Mouse (Mus musculus) NIH3T3 (cell line): ENCODE measurements around the gene Pik3c2b.
A peak's percentile ranks its signal among the peaks of the same experiment; 100 is the strongest.
"Not testable (repeated sequence)": the region's sequence is repeated elsewhere in the genome, so short reads cannot be mapped to it uniquely, and the experiment has no call there.

Experiments
- DNase-seq: peaks from one replicate; pipeline ENCODE4 v3.0.0-alpha.2; 2012; ENCODE audit warnings: low read depth

Gene Pik3c2b

GRCm38 (mm10) chr1:133033316-133034090 lies 12.0 kb upstream of the Pik3c2b start:
- peak; percentile 94 for DNase-seq

GRCm38 (mm10) chr1:133034091-133034460 lies 11.4 kb upstream of the Pik3c2b start:
- DNase-seq = peak; percentile 80

- not testable (repeated sequence) for DNase-seq
Measured at GRCm38 (mm10) chr1:133034682-133035081, 10.8 kb upstream of the Pik3c2b start.

- peak; percentile 89 for DNase-seq
Measured at GRCm38 (mm10) chr1:133039505-133039949, 5.9 kb upstream of the Pik3c2b start.

DNA sequence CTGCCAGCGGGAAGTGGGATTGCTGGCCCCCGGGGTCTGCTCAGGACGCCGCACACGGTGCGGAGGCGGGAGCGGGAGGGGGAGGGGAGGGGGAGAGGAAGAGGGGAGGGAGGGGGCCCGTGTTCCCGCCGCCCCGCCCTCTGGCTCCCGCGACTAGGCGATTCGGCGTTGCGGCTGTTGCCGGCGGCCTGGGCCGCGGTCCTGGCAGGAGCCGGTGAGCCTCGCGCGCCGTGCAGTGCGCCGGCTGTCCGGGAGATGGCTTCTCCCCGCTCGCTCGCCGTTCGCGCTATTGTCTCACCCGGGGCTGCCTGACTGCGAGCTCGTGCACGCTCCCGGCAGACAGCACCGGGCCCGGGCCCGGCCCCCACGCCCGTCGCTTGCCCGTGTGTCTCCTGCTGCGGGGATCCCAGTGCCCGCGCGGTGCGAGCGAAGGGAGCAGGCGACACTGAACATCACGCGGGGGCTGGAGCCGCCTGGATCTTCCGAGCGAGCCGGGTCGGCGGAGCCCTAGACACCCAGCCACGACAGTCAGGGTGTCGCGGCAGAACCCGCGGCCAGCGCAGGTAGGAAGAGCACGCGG lies 484 bp downstream of the Pik3c2b start:
- DNase-seq = peak; percentile 86

GRCm38 (mm10) chr1:133046441-133046931 lies 1.0 kb downstream of the Pik3c2b start:
- peak; percentile 41 for DNase-seq

DNA sequence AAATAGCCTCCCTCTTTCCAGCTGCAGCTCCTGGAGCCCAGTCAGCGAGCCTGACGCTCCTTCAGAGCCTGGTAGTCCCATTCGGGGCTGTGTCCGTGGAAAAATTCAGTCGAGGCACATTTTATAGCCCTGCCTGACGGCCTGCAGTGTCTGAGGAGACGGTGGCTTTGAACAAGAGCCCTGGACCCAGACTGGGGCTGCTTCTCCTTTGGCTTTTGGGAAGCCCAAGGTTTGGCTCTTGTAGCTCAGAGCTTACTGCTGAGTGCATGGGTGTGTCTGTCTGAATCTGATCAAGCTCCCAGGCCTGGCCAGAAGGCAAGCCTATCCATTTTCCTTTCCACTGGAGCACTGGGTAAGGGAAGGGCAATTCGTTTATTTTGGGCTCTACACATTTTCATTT lies 2.1 kb downstream of the Pik3c2b start:
- DNase-seq = no peak

- no peak for DNase-seq
Measured at GRCm38 (mm10) chr1:133048690-133049089, 3.2 kb downstream of the Pik3c2b start.

DNA sequence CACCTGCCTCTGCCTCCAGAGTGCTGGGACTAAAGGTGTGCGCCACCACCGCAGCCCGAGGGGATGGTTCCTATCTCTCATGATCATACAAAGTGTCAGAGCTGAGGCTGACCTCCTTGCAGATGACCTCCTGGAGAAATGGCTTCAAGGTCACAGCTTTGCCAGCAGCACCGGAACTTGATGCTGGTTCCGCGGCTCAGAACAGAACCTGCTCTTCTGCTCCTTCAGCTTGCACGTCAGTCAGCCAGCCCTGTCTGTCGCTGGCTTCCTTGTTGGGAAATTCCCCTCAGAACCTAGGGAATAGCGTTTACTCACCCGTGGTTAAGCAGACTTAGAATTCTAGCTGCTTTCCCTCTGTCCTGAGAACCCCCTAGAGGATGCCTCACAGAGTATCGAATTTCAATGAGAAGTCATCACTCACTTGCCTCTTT lies 4.5 kb downstream of the Pik3c2b start:
- DNase-seq = peak; percentile 58

- no peak for DNase-seq
Measured at GRCm38 (mm10) chr1:133051829-133052228, 6.4 kb downstream of the Pik3c2b start.

DNA sequence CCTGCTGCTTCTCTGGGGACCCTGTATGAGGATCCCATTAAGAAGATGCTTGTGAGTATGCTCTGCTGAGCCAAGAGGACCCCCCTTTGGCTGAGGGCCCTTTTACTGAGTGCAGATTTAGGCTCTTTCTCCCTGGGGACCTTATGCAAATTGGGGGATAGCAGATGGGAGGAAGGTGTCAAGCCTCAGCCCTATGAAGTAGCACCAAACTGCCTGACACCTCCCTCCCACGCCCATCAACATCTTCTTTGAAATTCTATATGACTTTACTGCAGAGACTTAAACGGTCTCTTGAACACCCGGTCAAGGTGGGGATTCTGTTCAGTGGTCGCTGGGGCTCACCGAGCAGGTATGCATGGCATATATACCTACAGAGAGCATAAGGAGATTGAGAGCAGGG lies 7.6 kb downstream of the Pik3c2b start:
- no peak for DNase-seq

GRCm38 (mm10) chr1:133054326-133054725 lies 8.9 kb downstream of the Pik3c2b start:
- no peak for DNase-seq

- DNase-seq = peak; percentile 89
Measured at GRCm38 (mm10) chr1:133057345-133058034, 12.0 kb downstream of the Pik3c2b start.

DNA sequence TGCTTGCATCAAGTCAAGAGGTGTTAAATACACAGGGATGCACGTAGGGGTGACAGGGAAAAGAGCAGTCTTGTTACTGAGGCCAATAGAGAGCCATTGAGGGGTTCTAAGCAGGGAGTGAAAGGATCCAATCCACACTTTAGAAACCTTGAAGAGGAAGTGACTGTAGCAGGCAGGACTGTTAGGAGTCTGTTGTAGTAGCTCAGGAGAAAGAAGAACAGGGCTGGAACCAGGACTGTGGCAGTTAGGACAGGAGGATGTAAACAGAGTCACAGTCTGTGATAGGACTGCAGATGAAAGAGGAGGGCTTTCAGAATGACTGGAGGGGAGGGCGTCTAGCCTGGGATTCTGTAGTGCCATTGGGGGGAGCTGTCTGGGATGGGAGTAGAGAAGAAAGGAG lies 14.1 kb downstream of the Pik3c2b start:
- no peak for DNase-seq

DNA sequence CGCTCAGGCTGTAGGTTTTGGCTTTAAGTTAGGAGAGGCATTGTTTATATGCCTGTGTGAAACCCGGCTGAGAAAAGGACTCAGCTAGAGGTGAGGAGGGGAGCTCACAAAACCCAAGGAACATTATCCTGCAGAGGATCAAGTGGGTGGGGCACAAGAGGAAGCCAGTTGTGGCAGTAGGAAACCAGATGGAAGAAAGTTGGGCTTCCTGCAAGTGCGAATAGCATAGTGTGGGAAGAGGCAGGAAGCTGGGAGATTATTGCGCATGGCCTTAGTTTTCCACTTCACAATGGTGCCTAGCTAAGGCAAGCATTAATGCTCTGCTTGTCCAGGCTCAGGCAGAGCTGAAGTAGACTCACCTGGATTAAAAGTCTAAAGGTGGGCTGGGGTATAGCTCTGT lies 15.2 kb downstream of the Pik3c2b start:
- DNase-seq = no peak

GRCm38 (mm10) chr1:133063164-133063563 lies 17.7 kb downstream of the Pik3c2b start:
- DNase-seq = no peak

DNA sequence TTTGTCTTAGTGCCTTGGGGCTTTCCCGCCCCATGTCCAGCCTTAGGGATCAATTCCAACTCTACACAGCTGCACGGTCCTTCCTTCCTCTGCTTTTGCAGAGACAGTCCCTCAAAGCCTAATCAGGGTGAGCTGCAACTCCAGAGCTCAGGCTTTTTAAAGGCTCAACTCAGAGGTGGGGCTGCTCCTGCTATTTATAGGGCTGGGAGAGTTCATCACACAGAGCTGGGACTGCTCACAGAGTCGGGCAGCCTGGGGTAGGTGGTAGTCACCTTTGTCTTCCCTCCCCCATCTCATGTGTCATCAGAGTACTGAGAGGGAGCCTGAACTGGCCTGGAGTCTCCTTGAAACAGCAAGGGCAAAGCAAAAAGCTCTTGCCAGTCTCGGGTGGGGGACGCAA lies 22.8 kb downstream of the Pik3c2b start:
- DNase-seq = no peak

DNA sequence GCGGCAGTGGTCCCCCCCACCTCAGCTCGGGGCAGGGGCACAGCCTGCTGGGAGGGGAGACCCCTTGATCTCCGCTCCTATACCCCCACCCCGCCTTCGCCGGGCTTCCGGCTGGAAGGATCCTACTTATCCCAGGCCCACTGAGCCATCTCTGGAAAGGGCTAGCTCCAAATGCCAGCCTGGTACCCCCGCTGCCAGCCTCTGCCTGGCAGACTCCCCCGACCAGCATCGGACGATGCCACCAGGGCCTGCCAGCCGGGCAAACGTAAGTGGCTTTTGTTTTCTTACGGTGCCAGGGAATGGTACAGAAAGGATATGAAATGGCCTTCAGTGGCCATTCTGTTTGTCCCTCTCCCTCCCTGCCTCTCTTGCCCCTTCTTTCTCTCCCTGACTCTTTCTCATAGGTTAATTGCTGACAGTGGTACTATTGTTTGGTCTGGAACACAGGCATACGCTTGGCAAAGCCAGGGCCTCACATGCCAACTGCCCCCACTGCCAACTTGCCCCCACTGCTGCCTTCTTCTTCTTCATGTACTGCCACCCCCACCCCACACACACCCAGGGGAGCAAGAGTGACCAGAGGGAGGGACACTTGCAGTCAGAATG lies 23.3 kb downstream of the Pik3c2b start:
- DNase-seq = no peak

- DNase-seq = no peak
Measured at GRCm38 (mm10) chr1:133069275-133070120, 24.0 kb downstream of the Pik3c2b start.

DNA sequence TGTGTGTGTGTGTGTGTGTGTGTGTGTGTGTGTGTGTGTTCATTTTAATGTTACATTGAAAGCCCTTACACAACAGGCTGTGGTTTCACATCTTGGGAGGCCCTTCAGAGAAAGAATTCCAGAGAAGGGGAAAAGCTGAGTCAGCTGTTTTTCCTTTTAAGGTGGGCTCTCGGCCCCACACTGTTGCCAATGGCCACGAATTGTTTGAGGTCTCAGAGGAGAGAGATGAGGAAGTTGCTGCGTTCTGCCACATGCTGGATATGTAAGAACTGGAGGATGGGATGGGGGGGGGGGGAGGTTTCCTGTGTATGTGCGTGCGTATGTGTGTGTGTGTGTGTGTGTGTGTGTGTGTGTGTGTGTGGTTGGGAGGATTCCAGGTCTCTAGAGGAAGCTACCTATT lies 24.7 kb downstream of the Pik3c2b start:
- DNase-seq = peak; percentile 55

DNA sequence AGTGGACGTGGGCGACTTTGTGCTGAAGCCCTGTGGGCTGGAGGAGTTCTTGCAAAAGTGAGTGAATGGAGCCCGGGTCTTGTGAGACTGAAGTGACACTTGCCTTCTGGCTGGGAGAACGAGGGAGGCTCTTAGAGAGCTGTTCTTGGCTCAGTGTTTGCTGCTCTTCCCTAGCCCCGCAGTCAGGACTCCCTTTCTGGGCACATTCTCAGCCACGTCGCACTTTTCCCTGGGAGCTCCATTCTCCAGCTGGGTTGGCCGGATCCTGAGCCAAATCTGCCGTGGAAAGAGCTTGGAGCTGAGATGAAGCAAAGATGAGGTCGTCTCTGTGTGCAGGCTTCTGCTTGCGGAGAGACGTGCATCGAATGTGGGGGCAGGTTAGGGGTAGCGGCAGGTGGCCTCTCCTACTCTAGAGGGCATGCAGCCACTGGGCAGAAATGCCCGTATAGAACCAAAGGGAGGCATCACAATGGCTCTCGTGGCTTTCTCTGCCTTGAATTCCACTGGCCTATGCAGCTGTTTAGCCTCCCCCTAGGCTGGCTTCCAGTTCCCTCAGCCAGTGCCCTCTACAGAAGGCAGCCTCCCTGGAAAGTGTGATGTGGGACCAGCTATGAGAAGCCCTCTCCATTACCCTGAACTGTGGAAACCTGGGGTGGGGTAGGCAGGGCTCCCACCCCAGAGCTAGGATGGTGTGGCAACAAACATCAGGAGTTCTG lies 26.4 kb downstream of the Pik3c2b start:
- DNase-seq = no peak
